Mouse (Mus musculus) E14TG2a.4 (cell line): ENCODE measurements around the gene Irak2.

Experiments used
- CTCF ChIP-seq: conservative IDR thresholded peaks from 2 replicates; pipeline ENCODE4 v1.5.1; 2014; ENCODE audit warnings: low read length
- NANOG ChIP-seq: IDR thresholded peaks from 2 replicates; pipeline ENCODE4 v1.6.1; 2014; ENCODE audit warnings: borderline replicate concordance, low read length, mixed read lengths
- POU5F1 ChIP-seq: IDR thresholded peaks from 2 replicates; pipeline ENCODE4 v1.6.1; 2014; ENCODE audit warnings: low read length, borderline replicate concordance

DNA sequence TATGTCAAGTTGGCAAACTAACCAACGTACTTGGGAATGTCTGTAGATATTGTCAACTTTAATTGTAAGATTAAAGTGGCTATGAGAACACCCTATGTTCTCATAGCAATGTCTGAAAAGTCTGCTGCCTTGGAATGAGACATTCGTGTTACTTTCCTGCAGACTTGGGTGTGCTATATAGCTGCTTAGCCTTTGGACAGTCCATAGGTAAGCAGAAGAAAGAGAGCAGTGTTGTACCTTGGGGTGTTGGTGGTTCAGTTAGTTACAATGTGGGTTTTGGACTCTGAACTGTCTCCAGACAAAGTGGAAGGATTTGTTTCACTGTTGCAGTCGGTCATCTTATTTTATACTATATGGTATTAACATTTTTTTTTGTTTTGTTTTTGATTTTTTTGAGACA lies 74.5 kb downstream of the Irak2 start:
- TF ChIP-seq CTCF: no peak
- no peak for TF ChIP-seq POU5F1
- no peak for TF ChIP-seq NANOG
